Mouse (Mus musculus) heart, adult 2 months (tissue): ENCODE data around the gene Kcnj8.

Experiments used
- CTCF ChIP-seq: fragments of 200-600 bp; IDR thresholded peaks from 2 replicates; pipeline ENCODE4 v1.8.1; 2022; ENCODE audit warnings: antibody characterized with exemption, mild to moderate bottlenecking, moderate library complexity
- POLR2A ChIP-seq: fragments of 200-500 bp; IDR thresholded peaks from 2 replicates; pipeline ENCODE4 v1.6.1; 2011; ENCODE audit warnings: mild to moderate bottlenecking, low read depth, low read length, control low read depth; ENCODE audit not compliant: insufficient read depth

GRCm38 (mm10) chr6:142612366-142612765 lies 41.0 kb upstream of the Kcnj8 start:
- TF ChIP-seq CTCF (no peak), POLR2A (no peak)
